Mouse (Mus musculus) CD4-positive, CD25-positive, alpha-beta regulatory T cell, adult 4 months (primary cell): ENCODE data around the gene Ncoa4. TPM values are rescaled to one million over a fixed set of nuclear protein-coding genes. Genes with fewer than 3 reads are reported as not detected.
"Not testable (repeated sequence)": the region's sequence is repeated elsewhere in the genome, so short reads cannot be mapped to it uniquely, and the experiment has no call there.

Experiments
- ATAC-seq: one replicate; pipeline ENCODE4 v1.8.0; 2017
- polyA plus RNA-seq, 2 experiments: library from polyadenylated mRNA; unstranded; fragments of 100-300 nt; shearing (Covaris generic); gene quantifications; one replicate each; pipeline ENCODE4 v1.2.1; 2017

The Ncoa4 gene
- polyA plus RNA-seq, 2 experiments from 2014 or later, result 92.5 to 95.7 TPM

DNA sequence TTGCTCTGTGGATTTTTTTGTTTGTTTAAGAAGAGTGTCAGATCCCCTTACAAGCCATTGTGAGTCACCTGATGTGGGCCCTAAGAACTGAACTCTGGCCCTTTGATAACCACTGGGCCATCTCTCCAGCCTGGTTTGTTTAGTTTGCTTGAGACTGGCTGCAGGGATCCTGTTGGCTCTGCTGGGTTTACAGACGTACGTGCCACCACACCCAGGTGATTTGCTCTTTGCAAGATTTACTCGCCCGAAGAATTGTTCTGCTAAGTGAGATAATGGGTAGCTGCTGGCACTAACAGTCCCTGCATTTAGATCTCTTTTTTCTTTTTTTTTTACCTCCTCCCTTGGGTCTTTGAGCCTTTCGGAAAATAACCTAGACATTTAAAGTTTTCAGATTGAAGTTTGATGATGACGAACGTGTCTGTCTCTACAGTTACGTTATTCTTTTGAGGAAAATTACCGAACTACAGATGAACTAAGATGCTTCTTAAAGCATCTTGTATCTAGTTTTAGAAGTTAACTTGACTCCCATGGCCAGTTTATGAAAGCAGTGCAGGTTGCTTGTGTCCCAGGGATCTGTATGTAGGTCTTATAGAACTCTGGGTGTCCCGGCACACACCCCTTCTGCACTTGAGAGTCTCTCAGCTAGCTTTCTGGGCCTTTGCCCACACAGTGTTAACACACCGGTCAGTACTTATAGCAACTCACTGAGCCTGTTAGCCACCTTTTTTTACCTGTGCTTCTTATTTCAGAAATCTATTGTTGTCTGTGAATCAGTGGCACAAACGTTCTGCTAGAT is 1.6 kb downstream of the Ncoa4 start:
- no peak for ATAC-seq

DNA sequence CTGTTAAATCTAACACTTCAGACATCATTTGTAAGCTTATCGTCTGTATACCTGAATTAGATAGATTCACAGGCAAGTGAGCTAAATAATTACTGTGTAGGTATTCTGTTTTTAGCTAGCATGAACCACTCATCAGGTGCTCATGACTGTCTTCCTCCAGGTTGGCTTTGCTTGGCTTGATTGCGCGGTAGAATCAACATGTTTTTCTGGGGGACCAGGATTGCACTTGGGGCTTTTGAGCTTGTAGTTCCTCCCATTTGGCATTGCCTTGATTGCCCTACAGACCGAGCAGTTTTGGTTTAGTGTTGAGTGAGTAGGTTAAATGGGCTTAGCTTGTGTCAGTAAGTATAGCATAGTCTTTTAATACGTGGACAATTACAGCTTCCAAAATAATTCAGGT is 2.6 kb downstream of the Ncoa4 start:
- no peak for ATAC-seq

DNA sequence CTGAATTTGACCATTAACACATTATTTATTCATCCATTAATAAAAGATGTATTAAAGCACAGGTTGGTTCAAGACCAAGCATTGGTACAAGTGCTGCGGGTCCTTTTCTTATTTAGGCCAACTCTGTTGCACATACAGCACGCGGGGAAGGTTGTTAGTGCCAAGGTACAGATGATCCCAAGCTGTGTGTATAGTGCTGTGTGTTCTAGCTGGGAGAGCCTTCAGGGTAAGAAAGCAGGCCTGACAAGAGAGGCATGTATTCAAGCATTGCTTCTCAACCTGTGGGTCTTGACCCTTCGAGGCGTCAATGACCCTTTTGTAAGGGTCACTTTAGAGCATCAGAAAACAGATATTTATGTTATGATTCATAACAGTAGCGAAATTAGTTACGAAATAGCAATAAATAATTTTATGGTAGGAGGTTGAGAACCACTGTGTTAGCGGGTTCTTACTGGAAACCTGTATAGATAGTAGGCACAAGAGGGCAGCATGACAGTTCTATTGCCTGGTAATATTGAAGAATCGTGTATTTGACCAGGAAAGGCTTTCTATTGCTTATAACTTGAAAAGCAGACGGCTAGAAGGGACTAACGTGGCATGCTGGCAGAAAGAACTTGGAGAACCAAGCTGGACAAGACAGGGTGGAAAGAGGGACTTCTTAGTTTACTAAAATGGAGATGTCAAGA is 3.7 kb downstream of the Ncoa4 start:
- no peak for ATAC-seq

DNA sequence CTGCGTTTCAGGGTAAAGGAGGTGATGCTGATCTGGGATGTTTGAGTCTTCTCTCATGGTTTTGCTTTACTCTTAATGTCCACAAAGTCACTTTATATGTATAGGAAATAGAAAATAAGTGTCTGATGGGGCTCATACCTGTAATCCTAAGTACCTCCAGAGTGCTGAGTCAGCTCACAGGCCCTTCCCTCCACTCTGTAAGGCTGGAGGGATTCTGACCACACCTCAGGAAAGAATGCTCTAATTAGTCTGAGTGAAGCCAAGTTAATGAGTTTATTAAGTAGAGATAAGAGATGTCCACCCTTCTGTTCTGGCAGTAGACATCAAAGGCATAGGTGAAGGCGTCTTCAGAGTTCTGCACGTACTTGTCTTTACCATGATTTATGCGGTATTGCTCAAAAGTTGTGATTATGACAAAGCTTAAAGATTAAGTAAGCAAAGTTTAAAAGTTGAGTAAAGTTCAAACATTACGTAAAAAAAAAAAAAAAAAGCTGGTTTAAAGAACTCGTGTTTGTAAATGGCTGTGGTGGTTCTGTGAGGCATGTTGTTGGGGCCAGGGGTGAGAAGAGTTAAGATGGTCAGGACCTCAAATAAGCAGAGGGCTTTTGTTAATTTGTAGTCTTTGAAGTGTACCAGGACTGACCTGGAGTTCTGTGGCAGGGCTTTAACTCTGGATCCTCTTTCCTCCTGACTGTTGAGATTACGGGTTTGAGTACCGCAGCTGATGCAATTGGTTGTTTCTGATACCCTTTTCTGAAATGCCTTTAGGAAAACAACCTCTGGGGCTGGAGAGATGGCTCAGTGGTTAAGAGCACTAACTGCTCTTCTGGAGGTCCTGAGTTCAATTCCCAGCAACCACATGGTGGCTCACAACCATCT is 4.7 kb downstream of the Ncoa4 start:
- no peak for ATAC-seq

DNA sequence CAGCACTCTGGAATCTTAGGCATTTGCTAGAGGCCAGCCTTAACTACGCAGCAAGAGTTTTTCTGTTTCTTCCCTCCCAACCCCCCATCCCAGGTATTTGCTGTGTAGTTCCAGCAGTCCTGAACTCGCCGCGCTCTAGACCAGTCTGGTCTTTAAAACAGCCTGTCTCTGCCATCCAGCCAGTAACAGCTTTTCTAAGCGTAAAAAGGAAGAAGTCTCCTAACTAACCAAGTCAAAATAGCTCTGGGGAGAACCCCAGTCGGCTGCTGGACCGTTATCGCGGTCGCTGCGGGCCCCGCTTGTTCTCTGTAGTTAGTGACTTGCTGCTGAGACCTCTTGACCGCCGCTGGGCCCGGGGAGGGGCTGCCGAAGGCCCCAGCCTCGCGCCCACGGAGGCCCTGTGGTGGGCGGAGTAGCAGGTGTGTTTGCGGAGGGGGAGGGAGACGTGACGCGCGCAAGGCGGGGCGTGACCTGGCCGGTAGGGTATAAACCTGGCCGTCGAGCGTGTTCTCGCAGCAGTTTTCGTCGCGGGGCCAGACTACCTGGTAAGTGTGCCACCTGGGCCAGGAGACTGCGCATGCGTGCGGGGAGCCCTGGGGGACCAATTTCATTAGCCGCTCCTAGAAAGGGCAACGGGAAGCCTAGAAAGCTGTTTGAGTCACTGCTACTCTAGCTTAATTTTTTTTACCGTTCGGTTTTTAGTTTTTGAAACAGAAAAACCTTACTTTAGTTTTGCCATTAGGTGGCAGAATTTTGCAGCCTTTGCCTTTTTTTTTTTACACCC is 5.8 kb downstream of the Ncoa4 start:
- peak; percentile 92 for ATAC-seq

DNA sequence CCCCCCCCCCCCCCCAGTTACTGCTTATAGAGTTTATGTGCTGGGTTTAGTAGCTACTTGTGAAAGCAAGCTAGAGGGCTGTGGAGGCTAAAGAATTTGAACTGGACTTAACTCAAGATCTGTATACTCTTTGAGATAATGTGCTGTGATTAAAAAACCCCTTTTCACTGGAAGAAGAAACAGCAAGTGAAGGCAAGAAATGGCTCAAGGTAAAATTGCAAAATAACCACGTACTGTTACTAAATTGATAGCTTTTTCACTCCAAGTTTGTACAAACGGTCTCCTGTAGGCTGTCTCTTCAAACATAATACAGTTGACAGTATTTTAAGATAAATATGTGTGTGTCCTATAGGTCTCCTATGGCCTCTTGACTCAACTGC is 6.4 kb downstream of the Ncoa4 start:
- no peak for ATAC-seq

DNA sequence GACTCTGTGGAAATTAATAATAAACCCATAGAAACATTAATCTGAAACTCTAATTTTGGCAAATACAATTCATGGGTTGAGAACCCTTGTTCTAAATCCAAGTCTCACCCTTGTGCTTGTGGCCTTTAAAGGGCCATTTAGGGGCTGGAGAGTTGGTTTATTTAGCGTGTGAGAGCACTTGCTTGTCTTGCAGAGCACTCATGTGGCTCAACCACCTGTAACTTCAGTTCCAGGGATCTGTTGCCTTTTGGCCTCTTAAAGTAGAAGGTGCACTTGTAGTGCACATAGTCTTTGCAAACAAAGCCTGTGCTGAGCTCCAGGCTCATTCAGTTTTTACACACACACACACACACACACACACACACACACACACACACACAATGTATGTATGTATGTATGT is 7.2 kb downstream of the Ncoa4 start:
- no peak for ATAC-seq

DNA sequence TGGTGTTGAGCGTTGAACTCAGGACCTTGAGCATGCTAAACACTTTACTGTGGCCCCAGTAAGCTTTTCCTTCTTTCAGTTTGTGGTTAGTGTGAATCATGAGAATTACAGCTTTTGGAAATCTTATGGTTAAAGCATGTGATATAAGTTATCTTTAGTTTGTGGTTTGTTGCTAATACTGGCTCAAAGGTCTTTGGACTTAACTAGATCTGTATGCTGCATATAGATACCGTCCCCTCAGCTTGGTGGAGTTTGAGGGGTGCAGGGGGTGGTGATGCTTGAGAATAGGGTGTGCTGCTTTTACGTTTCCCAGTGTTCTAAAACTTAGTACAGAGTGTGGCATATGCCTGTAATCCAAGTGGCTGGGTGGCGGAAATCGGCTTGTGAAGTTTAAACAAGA is 7.7 kb downstream of the Ncoa4 start:
- ATAC-seq, result no peak

DNA sequence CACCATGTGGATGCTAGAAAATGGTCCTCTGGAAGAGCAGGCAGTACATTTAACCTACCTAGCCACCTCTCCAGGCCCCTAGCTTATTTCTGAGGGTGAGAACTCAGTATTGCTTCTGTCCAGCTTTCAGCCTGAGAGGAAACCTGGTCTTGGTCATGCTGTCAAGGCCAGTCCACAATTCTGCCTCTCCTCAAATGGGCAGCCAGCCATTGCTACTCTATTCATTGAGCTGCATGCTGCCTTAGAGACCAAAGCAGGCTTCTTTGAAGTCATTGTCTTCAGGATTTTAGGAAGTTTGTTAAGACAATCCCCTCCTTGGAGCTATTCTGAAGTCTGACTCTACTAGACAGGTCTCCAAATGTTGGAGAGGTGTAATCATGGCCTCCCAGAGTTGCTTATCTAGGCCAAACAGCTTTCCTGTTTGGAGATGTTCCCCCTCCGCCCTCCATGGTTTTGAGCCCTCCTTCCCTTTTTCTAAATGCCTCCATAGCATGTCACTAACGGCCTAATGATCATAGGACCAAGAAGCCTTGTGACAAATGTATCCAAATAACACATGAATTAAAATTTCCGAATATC is 9.1 kb downstream of the Ncoa4 start:
- ATAC-seq, result no peak

DNA sequence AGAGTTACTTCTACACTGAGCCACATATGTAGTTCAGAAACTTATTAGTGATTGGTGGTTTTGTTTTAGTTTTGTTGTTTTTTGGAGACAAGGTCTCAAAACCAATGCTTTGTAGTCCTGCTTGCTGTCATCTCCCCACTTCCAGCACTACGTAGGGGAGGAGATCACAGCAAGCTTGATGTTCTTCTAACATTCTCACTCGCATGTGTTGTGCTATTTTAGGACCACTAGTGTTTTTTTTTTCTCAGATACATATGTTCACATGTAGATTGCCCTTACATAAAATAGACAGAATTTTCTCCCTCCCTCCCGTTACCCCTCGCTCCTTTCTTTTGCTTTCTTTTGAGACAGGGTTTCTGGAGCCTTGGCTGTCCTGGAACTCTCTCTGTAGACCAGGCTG is 10.5 kb downstream of the Ncoa4 start:
- no peak for ATAC-seq

DNA sequence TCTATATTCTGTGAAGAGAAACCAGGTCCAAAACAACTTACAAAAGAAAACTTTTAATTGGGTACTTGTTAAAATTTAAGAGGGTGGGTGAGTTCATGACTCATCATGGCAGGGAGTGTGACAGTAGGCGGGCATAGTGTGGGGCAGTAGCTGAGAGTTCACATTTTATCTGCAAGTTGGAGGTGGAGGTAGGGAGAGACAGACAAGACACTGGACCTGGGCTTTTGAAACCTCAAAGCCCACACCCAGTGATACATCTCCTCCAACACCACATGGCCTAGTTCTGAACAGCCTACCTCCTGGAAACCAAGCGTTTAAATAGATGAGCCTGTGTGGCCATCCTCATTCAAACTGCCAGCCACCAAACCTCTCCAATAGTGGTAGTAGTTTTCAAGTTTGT is 15.6 kb downstream of the Ncoa4 start:
- ATAC-seq, result no peak

DNA sequence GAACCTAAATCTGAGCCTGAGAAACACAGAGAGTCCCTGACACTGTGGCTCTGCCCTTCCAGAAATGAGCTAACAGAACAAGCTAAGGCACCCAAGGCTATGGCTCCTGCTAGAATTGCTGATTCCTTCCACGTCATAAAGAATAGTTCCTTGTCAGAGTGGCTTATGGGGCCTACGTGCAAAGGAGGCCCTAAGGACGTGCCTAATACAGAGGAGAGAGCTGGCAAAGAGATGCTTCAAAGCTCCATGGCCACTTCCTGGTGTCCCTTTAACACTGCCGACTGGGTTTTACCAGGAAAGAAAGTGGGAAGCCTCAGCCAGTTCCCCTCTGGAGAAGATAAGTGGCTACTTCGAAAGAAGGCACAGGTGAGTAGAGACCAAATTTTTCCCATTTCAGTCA is 16.9 kb downstream of the Ncoa4 start:
- ATAC-seq, result not testable (repeated sequence)

DNA sequence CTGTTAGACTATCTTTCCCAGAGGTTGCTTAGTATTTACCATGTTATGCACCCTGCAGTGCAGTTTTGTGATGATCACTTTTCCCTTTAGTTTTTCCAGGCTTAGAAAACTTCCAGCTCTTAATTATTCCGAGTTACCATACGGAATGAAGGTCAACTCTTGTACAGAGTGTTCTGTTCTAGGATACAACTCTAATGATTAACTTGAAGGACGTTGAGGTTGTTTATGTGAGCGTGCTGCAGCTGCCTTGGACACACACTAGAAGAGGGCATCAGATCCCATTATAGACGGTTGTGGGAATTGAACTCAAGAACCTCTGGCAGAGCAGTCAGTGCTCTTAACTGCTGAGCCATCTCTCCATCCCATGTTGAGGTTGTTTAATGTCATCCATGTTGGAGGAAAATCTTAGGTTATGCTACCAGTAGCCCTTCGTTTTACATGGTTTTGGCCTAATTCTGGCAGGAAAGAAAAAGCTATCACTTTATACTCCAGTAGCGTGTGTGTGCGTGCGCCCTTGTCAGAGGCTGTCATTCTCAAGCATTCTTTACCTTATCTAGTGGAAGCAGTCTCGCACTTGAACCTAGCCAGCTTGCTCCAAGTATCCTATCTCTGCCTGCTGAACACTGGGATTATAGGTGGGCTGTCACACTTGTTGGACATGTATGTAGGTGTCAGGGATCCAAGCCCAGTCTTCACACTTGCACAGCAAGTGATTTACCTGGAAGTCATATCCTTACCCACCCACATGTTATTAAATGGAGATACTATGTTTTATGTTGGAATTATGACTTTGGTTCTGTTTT is 19.9 kb downstream of the Ncoa4 start:
- no peak for ATAC-seq

DNA sequence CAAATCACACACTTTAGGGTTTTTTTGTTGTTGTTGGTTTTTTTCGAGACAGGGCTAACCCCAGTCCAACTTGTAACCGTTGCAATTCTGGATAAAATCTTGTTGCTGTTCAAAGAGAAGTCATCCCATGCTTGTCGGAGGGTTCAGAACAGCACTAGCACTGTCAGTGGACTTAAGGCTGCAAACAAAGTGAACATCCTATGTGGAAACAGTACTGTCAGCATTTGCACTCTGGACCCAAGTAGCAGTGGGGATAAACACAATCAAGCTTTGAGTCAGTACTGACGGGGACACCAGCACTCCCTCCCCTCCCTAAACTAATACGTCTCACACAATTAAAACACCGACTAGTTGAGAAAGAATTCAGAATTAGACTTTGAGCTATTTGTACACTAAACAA is 21.2 kb downstream of the Ncoa4 start:
- ATAC-seq, result no peak

DNA sequence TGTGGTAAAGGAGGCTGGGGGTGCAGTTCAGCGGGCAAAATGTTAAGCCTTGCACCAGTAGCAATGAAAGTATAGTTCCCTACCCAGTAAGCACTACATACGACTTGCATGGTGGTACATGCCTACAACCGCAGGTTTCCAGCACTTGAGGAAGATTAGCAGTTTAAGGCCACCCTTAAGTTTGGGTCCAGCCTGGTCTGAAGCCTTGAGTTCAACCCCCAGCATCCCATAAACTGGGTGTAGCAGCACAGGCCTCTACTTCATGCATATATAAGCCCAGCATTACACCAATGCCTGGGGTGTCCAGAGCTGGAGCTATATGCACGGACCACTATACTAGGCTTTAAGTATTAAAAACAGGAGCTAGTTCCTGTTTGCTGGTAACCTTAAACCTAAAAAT is 24.2 kb downstream of the Ncoa4 start:
- ATAC-seq, result no peak

DNA sequence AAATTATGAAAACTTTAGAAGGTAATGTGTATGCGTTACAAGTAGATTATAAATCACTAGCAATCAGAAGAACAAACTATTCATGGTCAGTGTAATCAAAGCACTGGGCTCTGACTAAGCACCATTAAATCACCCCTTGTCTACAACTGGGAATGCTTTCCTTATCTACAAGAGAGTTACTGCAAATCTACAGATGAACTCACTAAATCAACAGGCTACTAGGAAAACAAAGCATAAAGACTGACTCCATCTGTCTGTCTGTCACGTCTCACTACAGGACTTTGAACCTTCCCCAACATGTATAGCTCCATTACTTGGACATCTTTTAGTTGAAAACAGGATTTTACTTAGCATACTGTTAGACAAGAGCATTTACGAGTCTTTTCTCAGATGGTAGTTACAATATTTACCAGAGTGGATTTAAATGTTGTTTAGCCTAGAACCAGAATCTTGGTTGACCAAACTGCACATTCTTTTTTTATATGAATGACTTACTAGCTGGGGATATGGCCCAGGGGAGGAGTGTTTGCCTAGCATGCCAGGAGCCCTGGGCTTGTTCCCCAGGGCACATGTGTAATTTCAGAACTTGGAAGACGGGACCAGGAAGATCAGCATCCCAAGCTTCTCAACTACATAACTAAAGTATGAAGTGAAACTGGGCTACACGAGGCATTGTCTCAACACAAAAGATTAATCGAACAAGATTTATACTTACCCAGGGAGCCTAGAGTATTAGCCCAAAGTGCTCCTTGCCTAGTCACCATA is 31.1 kb downstream of the Ncoa4 start:
- no peak for ATAC-seq

DNA sequence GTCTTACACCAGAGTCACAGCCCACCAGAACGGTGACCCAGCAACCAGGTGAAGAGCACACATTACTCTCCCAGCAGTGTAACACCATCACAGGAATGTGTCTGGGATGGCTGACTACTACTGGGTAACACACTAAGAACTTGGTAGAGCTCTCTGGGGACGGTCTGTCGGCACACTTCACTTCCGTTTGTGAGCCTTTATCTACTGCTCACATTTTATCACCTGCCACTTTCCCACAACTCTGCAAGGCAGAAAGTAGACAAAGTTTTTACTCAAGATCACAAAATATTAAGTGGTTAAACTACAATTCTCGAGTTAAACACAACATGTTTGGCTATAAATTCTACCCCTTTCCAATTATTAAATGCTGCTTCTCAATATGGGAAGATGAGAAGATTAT is 32.3 kb downstream of the Ncoa4 start:
- no peak for ATAC-seq

DNA sequence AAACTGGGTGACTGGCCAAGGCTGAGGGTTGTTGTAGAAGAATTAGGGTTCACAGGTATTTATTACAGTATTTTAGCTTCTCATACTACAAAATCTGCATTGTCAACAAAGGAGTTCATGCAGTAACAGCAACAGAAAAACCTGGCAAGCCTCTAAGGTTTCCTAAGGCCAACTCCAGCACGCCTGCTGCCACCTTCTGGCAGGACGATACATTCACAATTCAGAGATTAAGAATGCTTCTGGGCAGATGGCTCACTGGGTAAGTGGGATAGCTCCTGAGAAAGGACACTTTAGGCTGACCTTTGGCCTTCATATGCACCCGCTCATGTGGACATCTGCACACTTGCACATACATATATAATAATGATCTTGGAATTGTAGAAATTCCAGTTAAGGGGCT is 32.8 kb downstream of the Ncoa4 start:
- ATAC-seq, result peak; percentile 82

DNA sequence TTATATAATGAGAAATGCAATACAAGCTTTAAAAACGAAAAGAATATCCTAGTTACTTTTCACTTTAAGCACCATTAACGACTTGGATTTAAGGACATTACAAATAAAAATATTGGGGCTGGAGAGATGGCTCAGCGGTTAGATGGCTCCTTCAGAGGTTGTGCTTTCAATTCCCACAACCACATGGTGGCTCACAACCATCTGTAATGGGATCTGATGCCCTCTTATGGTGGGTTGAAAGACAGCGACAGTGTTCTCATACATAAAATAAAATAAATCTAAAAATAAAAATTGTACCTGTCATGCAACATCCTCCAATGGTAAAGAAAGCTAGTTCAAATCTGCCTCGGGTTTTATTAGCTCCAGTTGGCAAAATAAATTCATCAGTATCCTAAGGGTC is 33.9 kb downstream of the Ncoa4 start:
- not testable (repeated sequence) for ATAC-seq

DNA sequence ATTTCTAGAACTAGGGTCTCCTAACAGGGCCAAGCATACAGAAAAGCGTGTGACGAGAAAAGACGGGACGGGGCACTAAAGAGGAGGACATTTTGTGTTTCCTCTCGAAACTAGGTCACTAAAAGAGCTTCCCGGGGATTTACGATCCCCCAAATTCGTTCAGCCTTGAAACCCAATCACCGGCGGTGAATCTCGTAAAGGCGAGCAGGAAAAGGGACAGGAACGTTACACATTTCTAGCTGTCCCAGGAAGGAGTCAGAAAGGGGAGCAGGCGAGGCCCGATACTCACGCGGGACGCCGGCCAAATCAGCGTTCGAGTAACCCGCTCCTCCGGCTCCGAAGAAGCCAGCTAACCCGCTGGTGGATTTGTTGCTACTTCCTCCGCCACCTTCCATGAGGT is 41.7 kb downstream of the Ncoa4 start:
- peak; percentile 46 for ATAC-seq
